Mouse (Mus musculus) cerebellum, adult 2 months (tissue): ENCODE data around the gene Arpp21.

Experiments
- CTCF ChIP-seq: fragments of 200-500 bp; IDR thresholded peaks from 2 replicates; pipeline ENCODE4 v1.5.1; 2011; ENCODE audit warnings: low read depth, mild to moderate bottlenecking, control low read depth, low read length, moderate library complexity, borderline replicate concordance; ENCODE audit not compliant: insufficient read depth
- POLR2A ChIP-seq: fragments of 200-500 bp; IDR thresholded peaks from 2 replicates; pipeline ENCODE4 v1.6.1; 2011; ENCODE audit warnings: low read length, control low read depth, borderline replicate concordance; ENCODE audit not compliant: insufficient read depth

GRCm38 (mm10) chr9:112119535-112119934 is 116.2 kb downstream of the Arpp21 start:
- no peak for TF ChIP-seq POLR2A
- TF ChIP-seq CTCF, result no peak
